Mouse (Mus musculus) MEL (cell line): ENCODE data around the gene Gm49395. TPM values are rescaled to one million over a fixed set of nuclear protein-coding genes. Genes with fewer than 3 reads are reported as not detected.
A peak's percentile ranks its signal among the peaks of the same experiment; 100 is the strongest.

Experiments used
- DNase-seq: peaks from one replicate; pipeline ENCODE4 v3.0.0; 2011; ENCODE audit warnings: low read depth, low spot score
- H3K27ac ChIP-seq: 2 replicates; pipeline ENCODE4 v1.5.1; 2012; ENCODE audit warnings: low read depth, mild to moderate bottlenecking, control low read depth, low read length, moderate library complexity; ENCODE audit not compliant: control insufficient read depth
- H3K27me3 ChIP-seq, 2 experiments: fragments of 150-350 bp in 1 of 2; sonication (generic) in 1 of 2; 2 replicates each; pipeline ENCODE4 v1.6.1; 2012; ENCODE audit warnings: low read length in 2 of 2, mild to moderate bottlenecking in 2 of 2, improper control_type of control experiment in 1 of 2, moderate library complexity in 1 of 2; ENCODE audit not compliant: insufficient read depth in 2 of 2, control insufficient read depth in 1 of 2
- H3K36me3 ChIP-seq, 2 experiments: 2 replicates each; pipeline ENCODE4 v1.6.1; 2012 to 2014; ENCODE audit warnings: low read length in 2 of 2, improper control_type of control experiment in 1 of 2, inconsistent platforms in 1 of 2, mild to moderate bottlenecking in 1 of 2; ENCODE audit not compliant: insufficient read depth in 2 of 2, control insufficient read depth in 1 of 2
- H3K4me1 ChIP-seq, 2 experiments: fragments of 150-350 bp in 1 of 2; sonication (generic) in 1 of 2; 2 replicates each; pipeline ENCODE4 v1.6.1; 2012; ENCODE audit warnings: low read length in 2 of 2, improper control_type of control experiment in 1 of 2, mild to moderate bottlenecking in 1 of 2; ENCODE audit not compliant: insufficient read depth in 2 of 2, control insufficient read depth in 1 of 2
- H3K4me3 ChIP-seq, 2 experiments: fragments of 150-350 bp in 1 of 2; sonication (generic) in 1 of 2; 2 replicates each; pipeline ENCODE4 v1.5.1; 2012; ENCODE audit warnings: low read depth in 2 of 2, low read length in 2 of 2, mild to moderate bottlenecking in 2 of 2, moderate library complexity in 2 of 2, control low read depth in 1 of 2, improper control_type of control experiment in 1 of 2; ENCODE audit not compliant: control insufficient read depth in 1 of 2, insufficient read depth in 1 of 2
- H3K79me2 ChIP-seq: 2 replicates; pipeline ENCODE4 v1.6.1; 2012; ENCODE audit warnings: mild to moderate bottlenecking, low read length, moderate library complexity; ENCODE audit not compliant: control insufficient read depth, poor library complexity, insufficient read depth
- H3K9ac ChIP-seq: 2 replicates; pipeline ENCODE4 v1.6.1; 2012; ENCODE audit warnings: low read depth, mild to moderate bottlenecking, control low read depth, low read length, moderate library complexity; ENCODE audit not compliant: control insufficient read depth, poor library complexity, severe bottlenecking
- H3K9me3 ChIP-seq: fragments of 150-350 bp; sonication (generic); replicated peaks from 2 replicates; pipeline ENCODE4 v1.6.1; 2012; ENCODE audit warnings: mild to moderate bottlenecking, low read length, improper control_type of control experiment, moderate library complexity; ENCODE audit not compliant: insufficient read depth
- BHLHE40 ChIP-seq: IDR thresholded peaks from 2 replicates; pipeline ENCODE4 v1.6.1; 2012; ENCODE audit warnings: low read depth, mild to moderate bottlenecking, inconsistent platforms, low read length, improper control_type of control experiment, borderline replicate concordance
- CHD1 ChIP-seq: IDR thresholded peaks from 2 replicates; pipeline ENCODE4 v1.6.1; 2012; ENCODE audit warnings: low read depth, mild to moderate bottlenecking, inconsistent platforms, low read length, improper control_type of control experiment
- CHD2 ChIP-seq: IDR thresholded peaks from 2 replicates; pipeline ENCODE4 v1.6.1; 2011; ENCODE audit warnings: low read length, improper control_type of control experiment
- ELF1 ChIP-seq: IDR thresholded peaks from 2 replicates; pipeline ENCODE4 v1.6.1; 2014; ENCODE audit warnings: low read depth, mild to moderate bottlenecking, inconsistent platforms, low read length, improper control_type of control experiment, moderate library complexity
- EP300 ChIP-seq, 2 experiments: IDR thresholded peaks; 2 replicates each; pipeline ENCODE4 v1.6.1; 2011; ENCODE audit warnings: improper control_type of control experiment in 2 of 2, low read length in 2 of 2, low read depth in 1 of 2, mild to moderate bottlenecking in 1 of 2
- GABPA ChIP-seq: IDR thresholded peaks from 2 replicates; pipeline ENCODE4 v1.6.1; 2012; ENCODE audit warnings: low read depth, mild to moderate bottlenecking, inconsistent platforms, low read length, improper control_type of control experiment, moderate library complexity
- MAX ChIP-seq: IDR thresholded peaks from 2 replicates; pipeline ENCODE4 v1.6.1; 2011; ENCODE audit warnings: low read length, improper control_type of control experiment
- MYB ChIP-seq: IDR thresholded peaks from 2 replicates; pipeline ENCODE4 v1.6.1; 2011; ENCODE audit warnings: mild to moderate bottlenecking, low read depth, low read length, improper control_type of control experiment
- MYC ChIP-seq: IDR thresholded peaks from 2 replicates; pipeline ENCODE4 v1.6.1; 2011; ENCODE audit warnings: low read depth, mild to moderate bottlenecking, low read length, improper control_type of control experiment, moderate library complexity
- POLR2AphosphoS2 ChIP-seq: IDR thresholded peaks from 2 replicates; pipeline ENCODE4 v1.6.1; 2011; ENCODE audit warnings: low read length, improper control_type of control experiment
- POLR2AphosphoS5 ChIP-seq: IDR thresholded peaks from 2 replicates; pipeline ENCODE4 v1.6.1; 2012; ENCODE audit warnings: low read depth, borderline replicate concordance, mild to moderate bottlenecking, inconsistent platforms, low read length, moderate library complexity, mixed read lengths
- RCOR1 ChIP-seq: IDR thresholded peaks from 2 replicates; pipeline ENCODE4 v1.6.1; 2012; ENCODE audit warnings: low read depth, mild to moderate bottlenecking, inconsistent platforms, low read length, improper control_type of control experiment
- TBP ChIP-seq: IDR thresholded peaks from 2 replicates; pipeline ENCODE4 v1.8.0; 2011; ENCODE audit warnings: low read depth, low read length, improper control_type of control experiment
- polyA plus RNA-seq, 2 experiments: library from polyadenylated mRNA; stranded (reverse) in 1 of 2; unstranded in 1 of 2; fragments of >175 nt in 1 of 2; fragments of >200 nt in 1 of 2; gene quantifications; 2 replicates each; pipeline versions ENCODE4 v1.2.1 to v1.2.4; 2012; ENCODE audit warnings: low replicate concordance in 2 of 2, low read depth in 1 of 2; ENCODE audit not compliant: insufficient read length in 2 of 2, insufficient read depth in 1 of 2, missing spikeins in 1 of 2
- total RNA-seq: library from RNA; depleted of rRNA; stranded (reverse); fragments of 300-350 nt; gene quantifications from 2 replicates; pipeline ENCODE4 v1.2.3, GENCODE M21; 2012

Gene Gm49395
- total and polyA plus RNA-seq, 3 experiments, result 0.31 TPM; not detected in 2

- peak; percentile 16 for DNase-seq
- Histone ChIP-seq H3K9ac (peak overlapping the region; percentile 88), H3K27ac (no peak overlapping the region), H3K9me3 (no peaks in the 10 kb centered on the region), H3K27me3 (no peaks in the 10 kb centered on the region), H3K4me1 (peaks cover 4 to 8% of the 10 kb centered on the region in 2 experiments; a peak in 2 of 4 replicates), H3K79me2 (peaks cover 20% of the 10 kb centered on the region), H3K36me3 (peaks cover 7 to 15% of the 10 kb centered on the region in 2 experiments; a peak in 3 of 4 replicates), H3K4me3 (peak overlapping the region; percentile 46 to 93)
- TF ChIP-seq BHLHE40 (no peak), RCOR1 (no peak), MYC (no peak), GABPA (no peak), CHD2 (no peak), CHD1 (no peak), POLR2AphosphoS5 (no peak), MAX (no peak), POLR2AphosphoS2 (no peak), ELF1 (no peak)
Observed at GRCm38 (mm10) chr13:115089020-115089394, 12.7 kb downstream of the Gm49395 start.

GRCm38 (mm10) chr13:115085974-115086373 lies 15.7 kb downstream of the Gm49395 start:
- H3K4me3 ChIP-seq, result no peak overlapping the region
- H3K27me3 ChIP-seq, result no peaks in the 10 kb centered on the region
- no peak overlapping the region for H3K9ac ChIP-seq
- DNase-seq, result no peak
- H3K4me1 ChIP-seq, result peaks cover 4 to 6% of the 10 kb centered on the region in 2 experiments; a peak in 2 of 4 replicates
- no peak for TF ChIP-seq TBP
- H3K9me3 ChIP-seq, result no peaks in the 10 kb centered on the region
- H3K36me3 ChIP-seq, result peaks cover 7 to 13% of the 10 kb centered on the region in 2 experiments; a peak in 3 of 4 replicates
- H3K79me2 ChIP-seq, result peaks cover 20% of the 10 kb centered on the region
- H3K27ac ChIP-seq, result no peak overlapping the region

GRCm38 (mm10) chr13:115082339-115082738 lies 19.4 kb downstream of the Gm49395 start:
- Histone ChIP-seq H3K9ac (no peak overlapping the region), H3K36me3 (peaks cover under 1% of the 10 kb centered on the region in 2 experiments; a peak in 2 of 4 replicates), H3K27me3 (no peaks in the 10 kb centered on the region), H3K27ac (no peak overlapping the region), H3K79me2 (no peaks in the 10 kb centered on the region), H3K4me3 (no peak overlapping the region), H3K4me1 (no peaks in the 10 kb centered on the region), H3K9me3 (no peaks in the 10 kb centered on the region)
- no peak for DNase-seq
- TF ChIP-seq MYB (no peak), EP300 (IDR thresholded peaks at IDR 0.05; ENCODE audit: low read depth in 1 of 2, low read length in 2 of 2) (no peak), BHLHE40 (no peak)
